Mouse (Mus musculus): ENCODE data around the gene Mrpl27. TPM values are rescaled to one million over a fixed set of nuclear protein-coding genes. Genes with fewer than 3 reads are reported as not detected.

Mrpl27 gene
- total RNA-seq, 4 experiments from 2014 or later = 59.3 to 66.6 (median 63.0) TPM

Other genes with a start within 250 kb of the Mrpl27 start
- gene Cacna1g, start 179.6 kb upstream of the Mrpl27 start, total RNA-seq (2022) = 10 to 100 TPM in 3 of 4 experiments, 1 to 10 TPM in 1; 6.7 to 14.6 (median 12.5) TPM
- under 1 TPM; 0.09 to 0.63 (median 0.40) TPM for gene Spata20, start 167.6 kb upstream of the Mrpl27 start, total RNA-seq (2022)
- gene Epn3, start 153.8 kb upstream of the Mrpl27 start, total RNA-seq (2022) = 10 to 100 TPM; 21.3 to 28.5 (median 25.1) TPM
- gene Mycbpap, start 132.0 kb upstream of the Mrpl27 start, total RNA-seq (2022) = 1 to 10 TPM in 3 of 4 experiments, under 1 TPM in 1; 0.75 to 2.3 (median 1.4) TPM
- gene Rsad1, start 104.5 kb upstream of the Mrpl27 start, total RNA-seq (2022) = 10 to 100 TPM in 2 of 4 experiments, 1 to 10 TPM in 2; 8.3 to 11.5 (median 10.1) TPM
- gene Chad, start 88.7 kb upstream of the Mrpl27 start, total RNA-seq (2022) = 1 to 10 TPM in 2 of 4 experiments, under 1 TPM in 2; 0.43 to 2.4 (median 0.86) TPM
- gene Acsf2, start 51.9 kb upstream of the Mrpl27 start, total RNA-seq (2022) = 10 to 100 TPM; 25.6 to 34.8 (median 30.1) TPM
- 10 to 100 TPM; 25.5 to 31.1 (median 28.2) TPM for gene Lrrc59, start 24.0 kb upstream of the Mrpl27 start, total RNA-seq (2022)
- under 1 TPM in 1 of 4 experiments, not detected in 3; 0.44 TPM for gene Eme1, start 197 bp downstream of the Mrpl27 start, total RNA-seq (2022)
- 10 to 100 TPM in 1 of 4 experiments, 1 to 10 TPM in 3; 5.4 to 10.1 (median 7.3) TPM for gene Xylt2, start 23.7 kb downstream of the Mrpl27 start, total RNA-seq (2022)
- not detected for gene Gm11541, start 50.7 kb downstream of the Mrpl27 start, total RNA-seq (2022)
- under 1 TPM; 0.52 to 0.97 (median 0.88) TPM for gene Cdc34b, start 88.0 kb downstream of the Mrpl27 start, total RNA-seq (2022)
- not detected for gene Tmem92, start 128.9 kb downstream of the Mrpl27 start, total RNA-seq (2022)

Measured in heart, adult 8-10 months (tissue).